Mouse (Mus musculus): ENCODE measurements at regions not wholly inside any gene's neighbourhood (a gene's known extent, or its start where the extent isn't known, plus 50 kb on each side); places are given as distances from the start of the nearest gene placed in this dataset.

DNA sequence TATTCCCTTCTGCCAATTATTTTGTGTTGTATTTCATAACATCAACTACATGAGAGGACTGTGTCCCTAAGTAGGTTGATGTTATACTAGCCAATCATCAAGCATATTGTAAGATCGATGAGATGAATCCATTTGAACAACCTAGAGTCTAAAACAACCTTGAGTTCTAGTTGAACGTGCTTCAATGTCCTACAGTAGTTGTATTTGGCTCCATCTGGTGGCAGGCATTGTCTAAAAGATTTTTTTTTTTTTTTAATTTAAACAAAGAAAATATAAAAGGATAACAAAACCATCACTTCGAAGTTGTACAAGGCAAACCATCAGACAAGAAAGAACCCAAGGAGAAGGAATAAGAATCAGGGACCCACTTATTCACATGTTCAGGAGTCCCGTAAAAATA, 114.4 kb downstream of the Pih1d3 start:
- peak; percentile 2 for DNase-seq (ENCODE audit: inconsistent ontology term)

- no peak for DNase-seq (ENCODE audit: inconsistent ontology term)
Observed at GRCm38 (mm10) chr1:31363971-31364370, 141.3 kb downstream of the Pih1d3 start.

- DNase-seq (ENCODE audit: inconsistent ontology term) = no peak
Observed at GRCm38 (mm10) chr1:31377324-31377723, 154.7 kb downstream of the Pih1d3 start.

- peak; percentile 3 for DNase-seq (ENCODE audit: inconsistent ontology term)
Observed at GRCm38 (mm10) chr1:31379032-31379431, 156.4 kb downstream of the Pih1d3 start.

DNA sequence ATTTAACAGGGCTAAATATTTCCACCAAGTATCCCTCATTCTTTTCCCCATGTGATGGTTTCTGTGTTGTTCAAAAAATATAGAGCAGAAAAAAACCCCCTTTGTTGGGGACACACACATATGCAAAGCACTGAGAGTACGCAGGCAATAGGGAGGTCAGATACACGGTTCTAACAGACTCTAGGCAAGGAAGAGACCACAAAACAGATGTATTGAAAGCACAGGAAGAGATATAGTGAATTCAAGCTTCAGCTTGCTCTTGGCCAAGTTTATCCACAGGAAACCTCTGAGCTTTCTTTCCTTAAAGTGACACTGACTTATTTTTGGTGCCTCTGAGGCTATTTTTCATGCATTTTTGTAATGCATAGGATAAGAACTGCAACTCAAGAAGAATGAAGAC, 157.7 kb downstream of the Pih1d3 start:
- DNase-seq (ENCODE audit: inconsistent ontology term) = no peak

GRCm38 (mm10) chr1:31382192-31382591, 159.6 kb downstream of the Pih1d3 start:
- no peak for DNase-seq (ENCODE audit: inconsistent ontology term)

Measured in Muller cell, postnatal 12 days (primary cell).